Mouse (Mus musculus) liver, postnatal 0 days (tissue): ENCODE results near the gene Noxo1. TPM values are rescaled to one million over a fixed set of nuclear protein-coding genes. Genes with fewer than 3 reads are reported as not detected.
A peak's percentile ranks its signal among the peaks of the same experiment; 100 is the strongest.

ENCODE experiments used
- ATAC-seq: fragments of 200-750 bp; cut with Nextera tagmentation; 2 replicates; pipeline ENCODE4 v1.8.0; 2017; ENCODE audit warnings: mild to moderate bottlenecking, moderate library complexity
- DNase-seq: peaks from one replicate; pipeline ENCODE4 v3.0.0-alpha.2; 2016
- H3K27ac ChIP-seq: fragments of 300-500 bp; sonication (generic); 2 replicates; pipeline ENCODE4 v1.5.1; 2014; ENCODE audit warnings: antibody characterized with exemption, moderate library complexity, mild to moderate bottlenecking, low read depth
- H3K27me3 ChIP-seq: fragments of 300-500 bp; sonication (generic); 2 replicates; pipeline ENCODE4 v1.6.1; 2014; ENCODE audit warnings: low read length, control low read depth, mixed read lengths; ENCODE audit not compliant: insufficient read depth
- H3K36me3 ChIP-seq: fragments of 300-500 bp; sonication (generic); replicated peaks from 2 replicates; pipeline ENCODE4 v1.6.1; 2014; ENCODE audit warnings: mild to moderate bottlenecking, control low read depth, low read length, moderate library complexity, mixed read lengths; ENCODE audit not compliant: insufficient read depth
- H3K4me1 ChIP-seq: fragments of 300-500 bp; sonication (generic); 2 replicates; pipeline ENCODE4 v1.6.1; 2014; ENCODE audit warnings: antibody characterized with exemption, mild to moderate bottlenecking, control low read depth; ENCODE audit not compliant: insufficient read depth
- H3K4me2 ChIP-seq: fragments of 300-500 bp; sonication (generic); 2 replicates; pipeline ENCODE4 v1.6.1; 2014; ENCODE audit warnings: low read depth, mild to moderate bottlenecking, low read length, moderate library complexity, mixed read lengths
- H3K4me3 ChIP-seq: fragments of 300-500 bp; sonication (generic); 2 replicates; pipeline ENCODE4 v1.5.1; 2014; ENCODE audit warnings: low read depth, low read length
- H3K9ac ChIP-seq: fragments of 300-500 bp; sonication (generic); replicated peaks from 2 replicates; pipeline ENCODE4 v1.6.1; 2014; ENCODE audit warnings: mild to moderate bottlenecking, moderate library complexity
- H3K9me3 ChIP-seq: fragments of 300-500 bp; sonication (generic); 2 replicates; pipeline ENCODE4 v1.6.1; 2016; ENCODE audit warnings: mild to moderate bottlenecking, control low read depth, low read length, mixed read lengths
- CTCF ChIP-seq: sonication (generic); IDR thresholded peaks from 2 replicates; pipeline ENCODE4 v1.5.1; 2016; ENCODE audit warnings: antibody characterized with exemption, low read depth
- EP300 ChIP-seq: IDR thresholded peaks from 2 replicates; pipeline ENCODE4 v1.6.1; 2016; ENCODE audit warnings: antibody characterized with exemption, low read depth, mild to moderate bottlenecking
- WGBS: fragments of 180-500 bp; shearing (Covaris S2); extraction: QIAGEN DNeasy Blood & Tissue Kit; methylation state at CpG from one replicate; pipeline ENCODE4 v1.1.7; 2014; ENCODE audit not compliant: insufficient replicate concordance; 5-methylcytosine and 5-hydroxymethylcytosine counted together
- polyA plus RNA-seq: library from polyadenylated mRNA; unstranded; fragments of >200 nt; fragmentation: Nextera tagmentation; extraction: Ambion mirVana; gene quantifications from 2 replicates; pipeline ENCODE4 v1.2.1, GENCODE M21; 2015

The Noxo1 gene
- polyA plus RNA-seq, 1 experiment from 2014 or later = 0.51 TPM

DNA sequence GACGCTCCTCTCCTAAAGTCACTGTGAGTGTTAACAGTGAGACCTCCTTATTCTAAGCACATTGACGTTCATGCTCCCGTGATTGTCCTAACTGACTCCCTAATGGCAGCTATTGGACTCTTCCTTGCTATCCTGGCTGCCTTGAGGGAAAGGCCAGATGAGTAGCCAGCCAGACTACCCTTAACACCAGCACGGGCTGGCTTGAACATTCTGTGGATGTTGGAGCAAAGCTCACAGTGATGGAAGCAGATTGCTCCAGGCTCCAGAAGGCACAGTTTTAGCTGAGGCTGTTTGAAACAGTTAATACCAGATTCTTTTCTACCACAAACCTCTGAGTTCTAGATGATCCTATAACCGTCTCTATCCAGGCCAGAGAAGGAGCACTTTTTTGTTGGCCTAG is 47.9 kb downstream of the Noxo1 start:
- no peaks in the 10 kb centered on the region for H3K9me3 ChIP-seq
- no peak overlapping the region for H3K4me2 ChIP-seq
- TF ChIP-seq EP300 = no peak
- TF ChIP-seq CTCF = no peak
- 0 out of 2 replicates have a peak overlapping the region, but pooled peaks have one; percentile 86 for H3K27ac ChIP-seq
- ATAC-seq (no peak), DNase-seq (no peak)
- no peak overlapping the region for H3K9ac ChIP-seq
- H3K4me3 ChIP-seq = no peak overlapping the region
- peaks cover 19% of the 10 kb centered on the region for H3K4me1 ChIP-seq
- peaks cover 31% of the 10 kb centered on the region for H3K36me3 ChIP-seq
- 70% methylated on average over 5 of the region's 5 CpGs for WGBS
- H3K27me3 ChIP-seq = no peaks in the 10 kb centered on the region

DNA sequence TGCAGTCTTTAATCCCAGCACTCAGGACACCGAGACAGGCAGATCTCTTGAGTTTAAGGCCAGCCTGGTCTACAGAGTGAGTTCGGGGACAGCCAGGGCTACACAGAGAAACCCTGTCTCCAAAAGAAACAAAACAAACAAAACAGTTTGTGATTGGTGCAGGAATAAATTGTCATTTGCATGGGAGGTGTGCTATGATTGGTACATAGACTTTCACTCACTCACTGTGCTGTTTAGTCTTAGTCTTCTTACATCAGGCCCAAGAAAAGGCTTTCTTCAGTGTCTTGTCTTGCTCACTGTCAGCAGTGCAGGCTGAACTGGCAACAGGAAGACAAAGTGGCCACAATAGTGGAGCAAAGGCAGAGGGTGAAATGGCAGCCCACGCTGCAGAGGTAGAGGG is 48.3 kb downstream of the Noxo1 start:
- Histone ChIP-seq H3K9ac (no peak overlapping the region), H3K4me1 (peaks cover 14% of the 10 kb centered on the region), H3K27ac (no peak overlapping the region), H3K27me3 (no peaks in the 10 kb centered on the region), H3K9me3 (no peaks in the 10 kb centered on the region), H3K4me2 (no peak overlapping the region), H3K36me3 (peaks cover 28% of the 10 kb centered on the region), H3K4me3 (no peak overlapping the region)
- no peak for ATAC-seq
- no peak for DNase-seq
- WGBS = 72% methylated on average over 3 of the region's 3 CpGs
- TF ChIP-seq EP300 = no peak
- TF ChIP-seq CTCF = no peak

DNA sequence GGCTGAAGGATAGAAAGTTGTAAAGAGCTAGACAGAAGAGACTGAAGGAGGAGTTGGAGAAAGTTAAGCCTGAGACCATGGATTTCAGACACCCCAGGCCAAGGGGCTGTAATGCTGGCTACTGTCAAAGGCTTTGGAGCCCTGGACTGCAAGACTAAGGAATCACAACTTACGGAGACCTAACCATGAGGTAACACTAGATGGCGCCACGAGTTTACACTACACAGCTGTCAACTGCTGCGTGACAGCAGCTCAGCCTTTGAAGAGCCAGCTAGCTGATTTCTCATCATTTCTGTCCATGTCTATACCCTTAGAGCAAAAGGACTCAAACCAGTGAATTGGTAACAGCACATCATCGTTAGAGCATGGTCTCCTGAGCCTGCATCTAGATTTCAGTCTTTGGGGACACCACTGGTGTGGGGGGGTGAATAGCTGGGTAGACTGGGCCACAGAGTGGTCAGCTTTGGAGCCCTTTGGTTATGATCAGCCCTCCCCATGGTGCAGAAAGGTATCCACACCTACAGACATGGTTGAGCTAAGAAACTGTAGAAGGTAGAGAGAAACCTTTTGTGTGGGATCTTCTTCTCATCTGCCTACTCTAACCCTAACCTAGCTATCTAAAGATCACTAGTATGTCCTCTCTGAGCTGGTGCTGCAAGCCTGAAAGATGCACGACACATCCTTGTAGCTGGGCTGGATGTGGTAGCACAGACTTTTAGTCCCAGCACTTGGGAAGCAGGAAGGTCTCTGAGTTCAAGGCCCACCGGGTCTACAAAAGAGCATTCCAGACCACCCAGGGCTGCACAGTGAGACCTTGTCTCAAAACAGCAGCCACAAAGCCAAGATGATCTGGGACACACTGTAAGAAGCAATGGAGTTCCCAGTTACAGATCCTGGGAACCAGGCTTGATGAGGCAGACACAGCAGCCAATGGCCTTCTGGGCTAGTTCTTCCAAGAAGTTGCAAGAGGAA is 49.8 kb downstream of the Noxo1 start:
- DNase-seq (peak; percentile 86), ATAC-seq (peak; percentile 51)
- H3K9ac ChIP-seq = no peak overlapping the region
- H3K27ac ChIP-seq = no peak overlapping the region
- H3K36me3 ChIP-seq = peaks cover 15% of the 10 kb centered on the region
- peak; percentile 96 for TF ChIP-seq CTCF
- TF ChIP-seq EP300 = no peak
- H3K27me3 ChIP-seq = peaks cover 6% of the 10 kb centered on the region
- 25% methylated on average over 7 of the region's 7 CpGs for WGBS
- peaks cover 10% of the 10 kb centered on the region for H3K4me1 ChIP-seq
- no peaks in the 10 kb centered on the region for H3K9me3 ChIP-seq
- no peak overlapping the region for H3K4me2 ChIP-seq
- no peak overlapping the region for H3K4me3 ChIP-seq

DNA sequence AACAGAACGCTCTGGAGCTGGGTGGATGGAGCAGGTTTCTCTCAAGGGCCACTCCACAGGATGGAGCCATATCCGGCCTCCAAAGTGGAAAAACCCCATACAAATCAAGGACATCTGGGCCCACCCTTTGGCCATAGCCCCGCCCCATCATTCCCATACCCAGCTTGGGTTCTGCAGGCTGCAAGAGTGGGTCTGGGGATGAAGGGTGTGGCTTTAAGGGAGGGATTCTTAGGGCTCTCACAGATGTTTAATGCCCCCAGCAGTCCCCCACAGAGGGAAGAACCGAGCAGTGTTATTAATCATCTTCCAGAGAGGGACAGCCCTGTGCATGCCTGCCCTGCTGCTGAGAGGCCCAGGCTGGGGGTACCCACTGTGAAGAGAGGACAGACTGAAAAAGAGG is 51.0 kb downstream of the Noxo1 start:
- TF ChIP-seq EP300 = no peak
- no peak for TF ChIP-seq CTCF
- no peaks in the 10 kb centered on the region for H3K9me3 ChIP-seq
- 52% methylated on average over 4 of the region's 4 CpGs for WGBS
- H3K4me1 ChIP-seq = peaks cover 7% of the 10 kb centered on the region
- H3K36me3 ChIP-seq = peaks cover 7% of the 10 kb centered on the region
- no peak overlapping the region for H3K4me3 ChIP-seq
- H3K4me2 ChIP-seq = no peak overlapping the region
- no peak overlapping the region for H3K27ac ChIP-seq
- ATAC-seq = no peak
- H3K9ac ChIP-seq = no peak overlapping the region
- H3K27me3 ChIP-seq = peaks cover 17% of the 10 kb centered on the region
- no peak for DNase-seq

Other genes with a start within 250 kb of the Noxo1 start
- 4.5 and 6.4 TPM in 2 replicates for gene E4f1, start 225.9 kb upstream of the Noxo1 start, polyA plus RNA-seq
- gene Pgp, start 225.8 kb upstream of the Noxo1 start, polyA plus RNA-seq = 35.6 and 40.9 TPM in 2 replicates
- not detected in 2 replicates for gene Bricd5, start 222.3 kb upstream of the Noxo1 start, polyA plus RNA-seq
- 6.2 and 8.1 TPM in 2 replicates for gene Mlst8, start 217.2 kb upstream of the Noxo1 start, polyA plus RNA-seq
- not detected in 2 replicates for gene Caskin1, start 207.6 kb upstream of the Noxo1 start, polyA plus RNA-seq
- gene Traf7, start 168.3 kb upstream of the Noxo1 start, polyA plus RNA-seq = 14.1 and 17.2 TPM in 2 replicates
- gene Rab26, start 162.0 kb upstream of the Noxo1 start, polyA plus RNA-seq = 0.45 and 0.81 TPM in 2 replicates
- gene Pkd1, start 146.4 kb upstream of the Noxo1 start, polyA plus RNA-seq = 2.7 and 2.8 TPM in 2 replicates
- gene Tsc2, start 63.6 kb upstream of the Noxo1 start, polyA plus RNA-seq = 9.3 and 11.3 TPM in 2 replicates
- gene Nthl1, start 63.6 kb upstream of the Noxo1 start, polyA plus RNA-seq = 3.6 and 4.3 TPM in 2 replicates
- gene Slc9a3r2, start 45.9 kb upstream of the Noxo1 start, polyA plus RNA-seq = 12.5 and 13.3 TPM in 2 replicates
- not detected in 2 replicates for gene Npw, start 37.8 kb upstream of the Noxo1 start, polyA plus RNA-seq
- 7.2 and 7.6 TPM in 2 replicates for gene Zfp598, start 26.5 kb upstream of the Noxo1 start, polyA plus RNA-seq
- gene Syngr3, start 6.3 kb upstream of the Noxo1 start, polyA plus RNA-seq = 0.11 TPM in 2 replicates
- 46.5 and 50.7 TPM in 2 replicates for gene Gfer, start 78 bp upstream of the Noxo1 start, polyA plus RNA-seq
- gene Tbl3, start 11.4 kb downstream of the Noxo1 start, polyA plus RNA-seq = 18.1 and 21.5 TPM in 2 replicates
- gene Rnf151, start 21.8 kb downstream of the Noxo1 start, polyA plus RNA-seq = not detected in 2 replicates
- 819 and 856 TPM in 2 replicates for gene Rps2, start 21.9 kb downstream of the Noxo1 start, polyA plus RNA-seq
- 355 TPM in 2 replicates for gene Ndufb10, start 28.2 kb downstream of the Noxo1 start, polyA plus RNA-seq
- gene Rpl3l, start 31.6 kb downstream of the Noxo1 start, polyA plus RNA-seq = 0.14 and 1.4 TPM in 2 replicates
- 116 and 119 TPM in 2 replicates for gene Msrb1, start 40.4 kb downstream of the Noxo1 start, polyA plus RNA-seq
- gene Hs3st6, start 56.8 kb downstream of the Noxo1 start, polyA plus RNA-seq = 0.20 and 0.64 TPM in 2 replicates
- gene Meiob, start 108.1 kb downstream of the Noxo1 start, polyA plus RNA-seq = 0.97 and 1.2 TPM in 2 replicates
- 233 and 241 TPM in 2 replicates for gene Hagh, start 143.9 kb downstream of the Noxo1 start, polyA plus RNA-seq
- 84.9 and 90.0 TPM in 2 replicates for gene Fahd1, start 154.1 kb downstream of the Noxo1 start, polyA plus RNA-seq
- gene Igfals, start 169.8 kb downstream of the Noxo1 start, polyA plus RNA-seq = 28.0 and 32.4 TPM in 2 replicates
- gene Nubp2, start 190.1 kb downstream of the Noxo1 start, polyA plus RNA-seq = 41.5 and 46.4 TPM in 2 replicates
- 43.5 and 45.5 TPM in 2 replicates for gene Spsb3, start 190.4 kb downstream of the Noxo1 start, polyA plus RNA-seq
- 11.3 and 11.9 TPM in 2 replicates for gene Eme2, start 198.9 kb downstream of the Noxo1 start, polyA plus RNA-seq
- gene Mrps34, start 198.9 kb downstream of the Noxo1 start, polyA plus RNA-seq = 99.6 and 101 TPM in 2 replicates
- 37.1 and 37.8 TPM in 2 replicates for gene Nme3, start 200.3 kb downstream of the Noxo1 start, polyA plus RNA-seq
- 4.0 and 4.5 TPM in 2 replicates for gene Mapk8ip3, start 240.7 kb downstream of the Noxo1 start, polyA plus RNA-seq